In genomic region chr13:3872832-3873231, GRCm38 (mm10) we compare ENCODE assay signal across 25 mouse cellular contexts. TPM values are rescaled to one million over a fixed set of nuclear protein-coding genes. Genes with fewer than 3 reads are reported as not detected.
"Had no signal": no experiment of that assay in that cellular context is flagged by ENCODE, and none has a peak within 500 bp of the region (broad histone marks: within the 10 kb centered on the region; RNA-seq: fewer than 3 reads in every experiment).

No protein-coding gene starts in this region.

- H3K4me2 ChIP-seq: lung, embryonic 14.5 days; midbrain, embryonic 12.5 days; neural tube, embryonic 13.5 days; neural tube, embryonic 15.5 days had no signal

- H3K9ac ChIP-seq: lung, embryonic 14.5 days; midbrain, embryonic 12.5 days; neural tube, embryonic 13.5 days; neural tube, embryonic 15.5 days had no signal

- H3K27me3 ChIP-seq: midbrain, embryonic 12.5 days; neural tube, embryonic 13.5 days; neural tube, embryonic 15.5 days had no signal

- ATAC-seq: midbrain, embryonic 16.5 days had no signal

- H3K9me3 ChIP-seq: midbrain, embryonic 10.5 days; midbrain, embryonic 12.5 days; neural tube, embryonic 13.5 days; neural tube, embryonic 15.5 days had no signal

- DNase-seq: lung, adult 18-20 months; lung, embryonic 14.5 days; lung, postnatal 10 days; lung, postnatal 4 days; midbrain, embryonic 14.5 days; retina, postnatal 1 day; right cerebral cortex, adult 18-20 months; right cerebral cortex, postnatal 25 days; right cerebral cortex, postnatal 4 days; spleen, adult 18-20 months; thymus, adult 18-20 months; thymus, postnatal 14 days; thymus, postnatal 36 days had no signal

- H3K4me3 ChIP-seq: midbrain, embryonic 10.5 days; midbrain, embryonic 12.5 days; myocyte; neural tube, embryonic 13.5 days; neural tube, embryonic 15.5 days had no signal

- H3K36me3 ChIP-seq: midbrain, embryonic 10.5 days; midbrain, embryonic 12.5 days; neural tube, embryonic 13.5 days; neural tube, embryonic 15.5 days had no signal

- H3K27ac ChIP-seq: midbrain, embryonic 10.5 days; midbrain, embryonic 12.5 days; neural tube, embryonic 13.5 days; neural tube, embryonic 15.5 days had no signal

- H3K4me1 ChIP-seq: midbrain, embryonic 12.5 days; neural tube, embryonic 13.5 days; neural tube, embryonic 15.5 days had no signal

RNA-seq across cellular contexts. Expression of gene Calm5, which starts 18.9 kb away (rescaled TPM):
- polyA plus RNA-seq: lung, embryonic 14.5 days; lung, embryonic 16.5 days; midbrain, embryonic 10.5 days; midbrain, embryonic 12.5 days; midbrain, embryonic 14.5 days; midbrain, embryonic 16.5 days; myocyte; neural tube, embryonic 11.5 days; neural tube, embryonic 13.5 days; neural tube, embryonic 15.5 days; small intestine, adult 2 months; stomach, embryonic 14.5 days; stomach, embryonic 16.5 days had no signal

RNA-seq across cellular contexts. Expression of gene Calm4, which starts 35.3 kb away (rescaled TPM):
- polyA plus RNA-seq: lung, embryonic 14.5 days; lung, embryonic 16.5 days; midbrain, embryonic 10.5 days; midbrain, embryonic 12.5 days; midbrain, embryonic 14.5 days; midbrain, embryonic 16.5 days; neural tube, embryonic 11.5 days; neural tube, embryonic 13.5 days; small intestine, adult 2 months; stomach, embryonic 14.5 days had no signal

RNA-seq across cellular contexts. Expression of gene Tubal3, which starts 45.2 kb away (rescaled TPM):
- polyA plus RNA-seq: lung, embryonic 14.5 days; lung, embryonic 16.5 days; midbrain, embryonic 10.5 days; midbrain, embryonic 12.5 days; midbrain, embryonic 14.5 days; midbrain, embryonic 16.5 days; myocyte; neural tube, embryonic 11.5 days; neural tube, embryonic 13.5 days; neural tube, embryonic 15.5 days; thymus, postnatal 0 days had no signal
